Mouse (Mus musculus) heart, adult 2 months (tissue): ENCODE results near the gene Ifna13. TPM values are rescaled to one million over a fixed set of nuclear protein-coding genes. Genes with fewer than 3 reads are reported as not detected.

ENCODE experiments used
- DNase-seq, 2 experiments: peaks; one replicate each; pipeline ENCODE4 v3.0.0; 2021
- H3K27ac ChIP-seq: fragments of 200-600 bp; 2 replicates; pipeline ENCODE4 v1.8.1; 2022
- H3K27me3 ChIP-seq: fragments of 200-500 bp; 2 replicates; pipeline ENCODE4 v1.6.1; 2012; ENCODE audit warnings: mild to moderate bottlenecking, low read length, inconsistent platforms, mixed read lengths; ENCODE audit not compliant: control insufficient read depth, insufficient read depth
- H3K36me3 ChIP-seq: fragments of 200-500 bp; 2 replicates; pipeline ENCODE4 v1.6.1; 2012; ENCODE audit warnings: low read length, inconsistent platforms; ENCODE audit not compliant: control insufficient read depth, insufficient read depth
- H3K4me1 ChIP-seq: fragments of 200-500 bp; 2 replicates; pipeline ENCODE4 v1.6.1; 2011; ENCODE audit warnings: low read length; ENCODE audit not compliant: control insufficient read depth, insufficient read depth
- H3K4me3 ChIP-seq: fragments of 200-600 bp; 2 replicates; pipeline ENCODE4 v1.8.1; 2022
- H3K79me2 ChIP-seq: fragments of 200-500 bp; replicated peaks from 2 replicates; pipeline ENCODE4 v1.6.1; 2012; ENCODE audit warnings: mild to moderate bottlenecking, inconsistent platforms, low read length, moderate library complexity, mixed read lengths; ENCODE audit not compliant: control insufficient read depth, insufficient read depth
- H3K9ac ChIP-seq: fragments of 200-500 bp; 2 replicates; pipeline ENCODE4 v1.6.1; 2012; ENCODE audit warnings: low read depth, mild to moderate bottlenecking, control low read depth, inconsistent platforms, low read length, mixed read lengths
- CTCF ChIP-seq: fragments of 200-600 bp; IDR thresholded peaks from 2 replicates; pipeline ENCODE4 v1.8.1; 2022; ENCODE audit warnings: antibody characterized with exemption, mild to moderate bottlenecking, moderate library complexity
- EP300 ChIP-seq: fragments of 200-500 bp; IDR thresholded peaks from 2 replicates; pipeline ENCODE4 v1.6.1; 2011; ENCODE audit warnings: low read depth, low read length, control low read depth; ENCODE audit not compliant: insufficient read depth
- POLR2A ChIP-seq: fragments of 200-500 bp; IDR thresholded peaks from 2 replicates; pipeline ENCODE4 v1.6.1; 2011; ENCODE audit warnings: mild to moderate bottlenecking, low read depth, low read length, control low read depth; ENCODE audit not compliant: insufficient read depth
- WGBS: fragments of 180-500 bp; shearing (Covaris S2); methylation state at CpG from one replicate; pipeline ENCODE4 v1.1.7; 2018; 5-methylcytosine and 5-hydroxymethylcytosine counted together
- intact Hi-C: fragments of 180-260 bp; cut with DNase I; formaldehyde crosslinking; loops from one replicate; pipeline ENCODE4 v1.15.1; 2025
- polyA plus RNA-seq: library from polyadenylated mRNA; depleted of rRNA; stranded (reverse); fragments of >200 nt; gene quantifications from 2 replicates; pipeline ENCODE4 v1.2.3, GENCODE M21; 2012; rRNA removed
- total RNA-seq, 2 experiments: library from RNA; stranded (reverse); gene quantifications; 2 replicates each; pipeline ENCODE4 v1.2.3; 2021

The Ifna13 gene
- total and polyA plus RNA-seq, 3 experiments, result not detected

- no peak for TF ChIP-seq CTCF
- no peak for TF ChIP-seq EP300
- no peak for TF ChIP-seq POLR2A
- Histone ChIP-seq H3K9ac (peak overlapping the region; percentile 72), H3K27ac (no peak overlapping the region), H3K79me2 (no peaks in the 10 kb centered on the region), H3K27me3 (no peaks in the 10 kb centered on the region), H3K4me1 (no peaks in the 10 kb centered on the region), H3K36me3 (no peaks in the 10 kb centered on the region), H3K4me3 (peak overlapping the region; percentile 57)
- WGBS, result 20% methylated on average over 8 of the region's 8 CpGs
- intact Hi-C loops, result loop anchor here (2.0 kb wide), 1 partner anchor 90 kb away; no protein-coding TSS in a partner anchor
- DNase-seq, result no peak
Measured at GRCm38 (mm10) chr4:88640704-88641076, 3.6 kb downstream of the Ifna13 start.

- no peaks in the 10 kb centered on the region for H3K79me2 ChIP-seq
- H3K9ac ChIP-seq, result no peak within 1 kb of the TSS
- no peak within 1 kb of the TSS for H3K27ac ChIP-seq
- no peaks in the 10 kb centered on the region for H3K27me3 ChIP-seq
- TF ChIP-seq CTCF (no peak), EP300 (no peak), POLR2A (no peak)
- 83% methylated on average over 4 of the region's 4 CpGs for WGBS
- H3K36me3 ChIP-seq, result no peaks in the 10 kb centered on the region
- H3K4me3 ChIP-seq, result no peak within 1 kb of the TSS
- intact Hi-C loops, result no loop called here
- DNase-seq, result no peak
- H3K4me1 ChIP-seq, result no peaks in the 10 kb centered on the region
Measured at GRCm38 (mm10) chr4:88634311-88634710, 9.9 kb downstream of the Ifna13 start, which contains the start of gene C87499. Gene C87499 (minus strand): TSS chr4:88634411.

- Histone ChIP-seq H3K4me3 (no peak within 1 kb of the TSS), H3K9ac (no peak within 1 kb of the TSS), H3K27ac (no peak within 1 kb of the TSS), H3K36me3 (no peaks in the 10 kb centered on the region), H3K79me2 (no peaks in the 10 kb centered on the region), H3K4me1 (no peaks in the 10 kb centered on the region), H3K27me3 (no peaks in the 10 kb centered on the region)
- intact Hi-C loops, result no loop called here
- no peak for DNase-seq
- no peak for TF ChIP-seq EP300
- TF ChIP-seq POLR2A, result no peak
- TF ChIP-seq CTCF, result no peak
Measured at GRCm38 (mm10) chr4:88603276-88603675, 41.0 kb downstream of the Ifna13 start, which contains the start of gene Ifna12. Gene Ifna12 (minus strand): TSS chr4:88603376.

Other genes starting within 250 kb of the Ifna13 start
Only the 30 nearest of the 33 such genes appear.
- not detected for gene Ifnb1, start 121.7 kb downstream of the Ifna13 start, total RNA-seq
- gene Ifnb1, start 121.7 kb downstream of the Ifna13 start, polyA plus RNA-seq, result not detected in 2 replicates
- gene Ifna15, start 86.2 kb downstream of the Ifna13 start, total RNA-seq, result not detected
- gene Ifna15, start 86.2 kb downstream of the Ifna13 start, polyA plus RNA-seq, result not detected in 2 replicates
- gene Ifna14, start 72.7 kb downstream of the Ifna13 start, total RNA-seq, result not detected
- gene Ifna14, start 72.7 kb downstream of the Ifna13 start, polyA plus RNA-seq, result not detected in 2 replicates
- gene Ifna9, start 52.1 kb downstream of the Ifna13 start, total RNA-seq, result not detected
- not detected in 2 replicates for gene Ifna9, start 52.1 kb downstream of the Ifna13 start, polyA plus RNA-seq
- not detected for gene Ifna12, start 41.1 kb downstream of the Ifna13 start, total RNA-seq
- gene Ifna12, start 41.1 kb downstream of the Ifna13 start, polyA plus RNA-seq, result not detected in 2 replicates
- gene C87499, start 10.0 kb downstream of the Ifna13 start, total RNA-seq, result not detected
- gene C87499, start 10.0 kb downstream of the Ifna13 start, polyA plus RNA-seq, result not detected in 2 replicates
- not detected for gene Ifna16, start 32.5 kb upstream of the Ifna13 start, total RNA-seq
- gene Ifna16, start 32.5 kb upstream of the Ifna13 start, polyA plus RNA-seq, result not detected in 2 replicates
- not detected for gene Ifna2, start 39.5 kb upstream of the Ifna13 start, total RNA-seq
- gene Ifna2, start 39.5 kb upstream of the Ifna13 start, polyA plus RNA-seq, result not detected in 2 replicates
- not detected for gene Ifnab, start 46.9 kb upstream of the Ifna13 start, total RNA-seq
- gene Ifnab, start 46.9 kb upstream of the Ifna13 start, polyA plus RNA-seq, result not detected in 2 replicates
- under 1 TPM in 1 of 2 experiments, not detected in 1; 0.36 TPM for gene Gm26566, start 77.3 kb upstream of the Ifna13 start, total RNA-seq
- gene Gm26566, start 77.3 kb upstream of the Ifna13 start, polyA plus RNA-seq, result 0.20 TPM in 1 of 2 replicates, not detected in the other
- gene Klhl9, start 78.0 kb upstream of the Ifna13 start, total RNA-seq, result 10 to 100 TPM; 71.0 to 71.1 TPM
- gene Klhl9, start 78.0 kb upstream of the Ifna13 start, polyA plus RNA-seq, result 11.8 and 26.1 TPM in 2 replicates
- gene Gm13271, start 110.4 kb upstream of the Ifna13 start, total RNA-seq, result not detected
- not detected in 2 replicates for gene Gm13271, start 110.4 kb upstream of the Ifna13 start, polyA plus RNA-seq
- not detected for gene Gm13283, start 115.7 kb upstream of the Ifna13 start, total RNA-seq
- not detected in 2 replicates for gene Gm13283, start 115.7 kb upstream of the Ifna13 start, polyA plus RNA-seq
- gene Gm13290, start 129.4 kb upstream of the Ifna13 start, total RNA-seq, result not detected
- gene Gm13290, start 129.4 kb upstream of the Ifna13 start, polyA plus RNA-seq, result not detected in 2 replicates
- gene Gm13289, start 132.5 kb upstream of the Ifna13 start, total RNA-seq, result not detected
- gene Gm13289, start 132.5 kb upstream of the Ifna13 start, polyA plus RNA-seq, result not detected in 2 replicates
- gene Gm13272, start 135.4 kb upstream of the Ifna13 start, total RNA-seq, result not detected
- gene Gm13272, start 135.4 kb upstream of the Ifna13 start, polyA plus RNA-seq, result not detected in 2 replicates
- gene Ifnz, start 137.7 kb upstream of the Ifna13 start, total RNA-seq, result not detected
- not detected in 2 replicates for gene Ifnz, start 137.7 kb upstream of the Ifna13 start, polyA plus RNA-seq
- not detected for gene Gm13276, start 141.2 kb upstream of the Ifna13 start, total RNA-seq
- gene Gm13276, start 141.2 kb upstream of the Ifna13 start, polyA plus RNA-seq, result not detected in 2 replicates
- not detected for gene Gm13277, start 144.2 kb upstream of the Ifna13 start, total RNA-seq
- gene Gm13277, start 144.2 kb upstream of the Ifna13 start, polyA plus RNA-seq, result not detected in 2 replicates
- not detected for gene Gm13278, start 147.1 kb upstream of the Ifna13 start, total RNA-seq
- not detected in 2 replicates for gene Gm13278, start 147.1 kb upstream of the Ifna13 start, polyA plus RNA-seq
- not detected for gene Gm13275, start 150.0 kb upstream of the Ifna13 start, total RNA-seq
- not detected in 2 replicates for gene Gm13275, start 150.0 kb upstream of the Ifna13 start, polyA plus RNA-seq
- gene Gm13279, start 152.9 kb upstream of the Ifna13 start, total RNA-seq, result not detected
- gene Gm13279, start 152.9 kb upstream of the Ifna13 start, polyA plus RNA-seq, result not detected in 2 replicates
- gene Gm13285, start 155.2 kb upstream of the Ifna13 start, total RNA-seq, result not detected
- gene Gm13285, start 155.2 kb upstream of the Ifna13 start, polyA plus RNA-seq, result not detected in 2 replicates
- gene Gm13287, start 158.8 kb upstream of the Ifna13 start, total RNA-seq, result not detected
- not detected in 2 replicates for gene Gm13287, start 158.8 kb upstream of the Ifna13 start, polyA plus RNA-seq
- gene Gm13288, start 161.1 kb upstream of the Ifna13 start, total RNA-seq, result not detected
- gene Gm13288, start 161.1 kb upstream of the Ifna13 start, polyA plus RNA-seq, result not detected in 2 replicates
- not detected for gene Ifna7, start 171.8 kb upstream of the Ifna13 start, total RNA-seq
- not detected in 2 replicates for gene Ifna7, start 171.8 kb upstream of the Ifna13 start, polyA plus RNA-seq
- gene Ifna11, start 175.5 kb upstream of the Ifna13 start, total RNA-seq, result not detected
- not detected in 2 replicates for gene Ifna11, start 175.5 kb upstream of the Ifna13 start, polyA plus RNA-seq
- not detected for gene Ifna6, start 183.0 kb upstream of the Ifna13 start, total RNA-seq
- not detected in 2 replicates for gene Ifna6, start 183.0 kb upstream of the Ifna13 start, polyA plus RNA-seq
- gene Ifna5, start 191.1 kb upstream of the Ifna13 start, total RNA-seq, result not detected
- not detected in 2 replicates for gene Ifna5, start 191.1 kb upstream of the Ifna13 start, polyA plus RNA-seq
- gene Ifna4, start 197.4 kb upstream of the Ifna13 start, total RNA-seq, result not detected
- gene Ifna4, start 197.4 kb upstream of the Ifna13 start, polyA plus RNA-seq, result not detected in 2 replicates